11 mouse cellular contexts compared by ENCODE assay signal in the genomic region with DNA sequence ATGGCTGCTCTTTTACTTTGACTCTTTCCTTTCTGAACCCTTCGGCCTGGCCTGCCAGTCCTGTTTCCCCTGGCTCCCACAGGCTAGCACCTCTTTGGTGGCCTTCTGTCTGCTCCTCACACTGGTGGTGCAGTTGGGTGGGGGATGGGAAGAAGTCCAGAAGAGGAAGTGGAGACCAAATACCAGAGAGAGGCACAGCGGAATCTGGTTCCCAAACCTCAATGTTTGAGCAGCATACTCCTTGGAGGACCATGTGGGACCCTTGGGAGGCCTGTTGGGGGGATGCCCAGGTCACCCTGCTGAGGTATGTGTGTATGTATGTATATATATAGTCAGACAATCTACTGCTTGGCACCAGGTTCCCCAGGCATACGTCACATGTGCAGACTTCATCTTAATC. TPM values are rescaled to one million over a fixed set of nuclear protein-coding genes. Genes with fewer than 3 reads are reported as not detected.
DNase-seq lines count a peak whose midpoint lies in the region; TF ChIP-seq lines count a peak whose summit lies in the region.
"Had no signal": no experiment of that assay in that cellular context is flagged by ENCODE, and none has a peak within 500 bp of the region (broad histone marks: within the 10 kb centered on the region; RNA-seq: fewer than 3 reads in every experiment).

No protein-coding gene starts in this region.

- no peak for TF ChIP-seq CTCF in gastrocnemius, adult 2 months (IDR thresholded peaks at IDR 0.05)

- no peak overlapping the region; the same call in 1 of the 2 replicates for H3K4me3 ChIP-seq in gastrocnemius, adult 2 months
- H3K4me3 ChIP-seq: forebrain, embryonic 10.5 days; hindbrain, embryonic 13.5 days; limb, embryonic 13.5 days had no signal

- intact Hi-C loops in gastrocnemius, adult 2 months (cut with DNase I): no loop called here

- peak; percentile 34 for DNase-seq in gastrocnemius, adult 2 months
- no peak for DNase-seq in gastrocnemius, adult 8-10 months (ENCODE audit: low spot score in 2 of 2)
- peak; percentile 24 for DNase-seq in right cerebral cortex, postnatal 25 days
- DNase-seq in right cerebral cortex, postnatal 4 days: no peak
- peak; percentile 52 for DNase-seq in lung, postnatal 10 days
- DNase-seq in thymus, postnatal 4 days: peak; percentile 51
- no peak for DNase-seq in gastrocnemius, postnatal 4 days (ENCODE audit: low spot score in 2 of 2)
- no peak for DNase-seq in embryo, embryonic 10.5 days (ENCODE audit: low spot score)

- H3K27ac ChIP-seq in gastrocnemius, adult 2 months: peak overlapping the region; percentile 77
- H3K27ac ChIP-seq: hindbrain, embryonic 13.5 days; limb, embryonic 13.5 days had no signal

RNA-seq across cellular contexts. Expression of a gene that starts 21.0 kb away (rescaled TPM):
- under 1 TPM; 0.28 to 0.53 TPM for total RNA-seq in gastrocnemius, adult 2 months (2021)
- under 1 TPM in 2 of 4 experiments, not detected in 2; 0.34 to 0.48 TPM for total RNA-seq in gastrocnemius, adult 8-10 months (2022)
- total RNA-seq in gastrocnemius, postnatal 4 days (2021): under 1 TPM; 0.31 to 0.32 TPM

RNA-seq across cellular contexts. Expression of a gene that starts 24.2 kb away (rescaled TPM):
- 1 to 10 TPM; 6.2 to 7.0 TPM for total RNA-seq in gastrocnemius, adult 2 months (2021)
- 1 to 10 TPM; 3.2 to 5.8 (median 4.4) TPM for total RNA-seq in gastrocnemius, adult 8-10 months (2022)
- 10 to 100 TPM; 16.1 to 17.0 TPM for total RNA-seq in gastrocnemius, postnatal 4 days (2021)

Comparison
In these comparisons a context has a peak if more than half of its experiments do, and no peak if none do; other contexts are left out.
1. DNase-seq: peak in gastrocnemius, adult 2 months (single experiment), right cerebral cortex, postnatal 25 days (single experiment), lung, postnatal 10 days (single experiment) and thymus, postnatal 4 days (single experiment); none in gastrocnemius, adult 8-10 months (0 of 2), right cerebral cortex, postnatal 4 days (single experiment), gastrocnemius, postnatal 4 days (0 of 2) and embryo, embryonic 10.5 days (single experiment).